Mouse (Mus musculus): ENCODE measurements around the gene Epn2.
"Not testable (repeated sequence)": the region's sequence is repeated elsewhere in the genome, so short reads cannot be mapped to it uniquely, and the experiment has no call there.

The Epn2 gene

GRCm38 (mm10) chr11:61590516-61591213, 11.2 kb upstream of the Epn2 start:
- DNase-seq: peak; percentile 43

GRCm38 (mm10) chr11:61585421-61585820, 5.9 kb upstream of the Epn2 start:
- DNase-seq: no peak

GRCm38 (mm10) chr11:61584830-61585229, 5.3 kb upstream of the Epn2 start:
- no peak for DNase-seq

DNA sequence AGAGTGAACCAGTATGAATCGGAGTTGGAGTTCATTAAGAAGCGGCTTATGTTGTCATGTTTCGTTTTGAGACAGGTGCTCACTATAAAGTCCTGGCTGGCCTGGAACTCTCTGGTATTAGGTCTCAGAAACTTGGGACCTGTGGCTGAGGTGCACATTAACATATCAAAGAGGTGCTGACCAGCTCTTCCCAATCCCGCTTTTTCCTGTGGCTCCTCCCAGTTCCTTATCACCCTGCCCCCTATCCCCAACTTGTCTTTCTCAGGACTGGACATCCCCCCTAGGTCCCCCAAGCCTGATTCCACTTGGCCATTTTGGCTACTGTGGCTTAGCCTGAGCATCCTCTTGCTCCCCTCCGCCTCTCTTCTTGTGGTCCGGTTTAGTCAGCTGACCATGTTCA, 4.6 kb upstream of the Epn2 start:
- no peak for DNase-seq

GRCm38 (mm10) chr11:61582808-61583207, 3.3 kb upstream of the Epn2 start:
- DNase-seq: not testable (repeated sequence)

- DNase-seq: no peak
Observed at GRCm38 (mm10) chr11:61579878-61580381, 443 bp upstream of the Epn2 start.

DNA sequence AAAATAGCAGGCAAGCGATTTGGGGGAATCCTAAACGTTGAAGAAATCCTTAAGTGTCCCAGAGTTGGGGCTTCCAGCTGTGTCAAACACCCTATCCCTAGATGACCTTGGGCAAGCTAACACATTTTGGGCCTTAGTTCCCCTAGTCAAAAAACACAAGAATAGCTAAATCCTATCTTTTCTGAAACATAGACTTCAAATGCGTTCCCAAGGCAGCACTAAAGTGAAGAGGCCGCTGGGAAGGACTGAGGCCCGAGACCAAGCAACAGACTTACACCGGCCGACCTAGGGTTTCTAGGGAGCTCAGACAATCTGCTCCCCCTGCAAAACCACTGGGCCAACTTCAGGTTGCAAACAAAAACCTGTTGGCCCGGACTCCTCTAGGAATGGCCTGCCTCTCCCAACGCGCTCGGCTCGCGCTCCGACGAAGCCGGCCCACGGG, 925 bp downstream of the Epn2 start:
- no peak for DNase-seq

- DNase-seq: no peak
Observed at GRCm38 (mm10) chr11:61577991-61578390, 1.5 kb downstream of the Epn2 start.

DNA sequence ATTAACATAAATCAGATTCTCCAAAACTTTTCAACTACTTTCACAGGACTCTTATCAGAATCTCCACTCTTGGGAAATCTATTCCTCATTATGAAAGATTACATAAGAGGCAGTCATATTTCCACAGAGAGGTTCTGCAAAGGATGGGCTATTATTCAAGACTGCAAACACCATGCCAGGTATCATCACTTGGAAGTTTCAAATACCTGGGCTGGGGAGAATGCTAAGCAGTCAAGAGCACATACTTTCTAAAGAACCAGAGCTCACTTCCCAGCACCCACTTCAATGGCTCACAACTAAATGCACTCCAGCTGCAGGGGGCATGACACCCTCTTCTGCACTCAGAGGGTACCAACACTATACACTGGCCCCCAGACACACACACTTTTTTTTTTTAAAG, 2.1 kb downstream of the Epn2 start:
- DNase-seq: no peak

DNA sequence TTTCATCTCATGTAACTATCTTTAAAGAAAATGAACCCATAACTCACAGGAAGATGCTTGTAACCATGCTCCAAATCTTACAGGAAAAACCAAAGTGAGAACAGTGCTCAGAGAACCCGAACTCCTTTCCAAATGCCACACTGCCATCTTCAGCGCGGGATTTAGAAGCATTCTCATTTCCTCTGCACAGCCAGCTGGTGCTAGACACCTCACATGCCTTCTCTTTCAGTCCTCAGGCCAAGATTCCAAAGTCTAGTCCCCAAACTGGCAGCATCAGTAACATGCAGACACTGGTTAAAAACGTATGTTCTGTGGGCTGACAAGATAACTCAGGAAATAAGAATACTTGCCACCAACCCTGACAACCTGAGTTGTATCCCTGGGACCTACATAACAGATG, 6.2 kb downstream of the Epn2 start:
- DNase-seq: peak; percentile 54

GRCm38 (mm10) chr11:61571225-61571624, 8.3 kb downstream of the Epn2 start:
- no peak for DNase-seq

- no peak for DNase-seq
Observed at GRCm38 (mm10) chr11:61569671-61570070, 9.8 kb downstream of the Epn2 start.

DNA sequence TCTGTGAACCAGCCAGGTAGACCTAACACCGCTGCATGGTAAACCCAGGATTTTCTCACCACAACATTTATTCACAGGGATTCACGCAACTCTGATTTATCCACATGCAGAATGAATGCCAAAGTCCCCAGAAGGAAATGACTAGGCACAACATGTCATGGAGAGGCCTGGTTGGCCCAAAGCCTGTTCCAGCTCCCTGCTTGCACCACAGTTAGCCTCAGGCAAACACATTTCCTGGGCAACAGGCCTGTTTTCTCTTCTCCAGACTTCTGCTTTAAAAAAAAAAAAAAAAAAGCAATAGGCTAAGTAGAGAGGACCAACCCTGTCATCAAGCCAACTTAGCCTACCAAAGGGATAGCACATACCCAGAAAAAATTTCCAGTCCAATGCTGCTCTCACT, 14.9 kb downstream of the Epn2 start:
- DNase-seq: no peak

- DNase-seq: no peak
Observed at GRCm38 (mm10) chr11:61563939-61564338, 15.5 kb downstream of the Epn2 start.

DNA sequence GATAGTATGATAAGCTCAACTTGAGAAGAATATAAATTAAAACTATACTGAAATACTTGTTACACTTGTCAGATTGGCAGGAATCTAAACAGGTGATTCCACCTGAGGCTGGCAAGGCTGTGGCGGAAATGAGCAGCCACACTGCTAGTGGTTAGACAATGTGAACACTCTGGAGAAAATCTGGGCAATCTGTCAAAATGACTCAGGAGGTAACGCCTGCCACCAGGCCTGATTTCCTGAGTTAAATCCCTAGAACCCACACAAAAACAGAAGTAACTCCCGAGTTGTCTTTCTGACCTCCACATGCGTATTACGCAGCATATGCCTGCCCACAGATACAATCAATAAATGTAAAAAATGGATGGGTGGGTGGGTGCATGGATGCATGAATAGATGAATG, 17.1 kb downstream of the Epn2 start:
- no peak for DNase-seq

DNA sequence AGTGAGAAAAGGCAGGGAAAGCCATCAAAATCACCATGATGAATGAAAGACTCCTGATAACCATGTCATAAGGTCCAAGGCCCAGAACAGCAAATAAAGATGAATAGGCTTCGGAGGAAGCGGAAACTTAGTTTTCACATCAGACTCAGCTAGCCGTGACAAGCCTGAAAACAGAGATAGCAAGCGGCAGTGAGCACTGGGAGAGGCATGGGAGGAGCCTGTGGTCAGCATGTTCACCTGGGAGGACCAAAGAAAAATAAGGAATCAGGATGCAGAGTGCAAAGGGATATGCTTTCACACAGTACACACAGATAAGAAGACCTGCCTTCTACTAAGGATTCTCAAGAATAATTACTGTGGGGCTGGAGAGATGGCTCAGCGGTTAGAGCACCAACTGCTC, 19.9 kb downstream of the Epn2 start:
- DNase-seq: no peak

GRCm38 (mm10) chr11:61553015-61553754, 26.3 kb downstream of the Epn2 start:
- DNase-seq: no peak

- DNase-seq: no peak
Observed at GRCm38 (mm10) chr11:61550631-61551030, 28.9 kb downstream of the Epn2 start.

GRCm38 (mm10) chr11:61547710-61548109, 31.8 kb downstream of the Epn2 start:
- DNase-seq: no peak

DNA sequence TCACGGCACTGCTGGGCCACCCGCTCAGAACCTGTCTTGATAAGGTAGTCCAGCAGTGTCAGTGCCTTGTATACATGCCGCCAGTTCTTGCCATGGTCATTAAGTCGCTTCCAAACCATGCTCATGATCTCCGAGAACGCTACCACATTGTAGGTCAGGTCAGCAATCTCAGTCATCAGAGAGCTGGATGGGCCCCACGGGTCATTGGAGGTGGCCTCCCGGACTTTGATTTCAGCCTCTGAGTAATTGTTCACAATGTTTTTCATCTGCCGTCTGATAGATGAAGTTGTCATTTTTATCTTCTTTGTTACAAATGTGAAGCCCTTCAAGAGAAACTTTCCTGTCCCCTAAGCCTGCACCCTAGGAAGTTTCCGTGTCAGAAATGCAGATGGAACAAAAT, 33.0 kb downstream of the Epn2 start:
- DNase-seq: no peak

GRCm38 (mm10) chr11:61545586-61545985, 33.9 kb downstream of the Epn2 start:
- DNase-seq: no peak

- no peak for DNase-seq
Observed at GRCm38 (mm10) chr11:61541106-61541505, 38.4 kb downstream of the Epn2 start.

- DNase-seq: no peak
Observed at GRCm38 (mm10) chr11:61540642-61541041, 38.8 kb downstream of the Epn2 start.

- peak; percentile 57 for DNase-seq
Observed at GRCm38 (mm10) chr11:61537362-61537761, 42.1 kb downstream of the Epn2 start.

All from right cerebral cortex, adult 18-20 months (tissue).